Mouse (Mus musculus): ENCODE measurements around the gene Kiz. TPM values are rescaled to one million over a fixed set of nuclear protein-coding genes. Genes with fewer than 3 reads are reported as not detected.
A peak's percentile ranks its signal among the peaks of the same experiment; 100 is the strongest.

The Kiz gene
- polyA plus RNA-seq, 1 experiment from 2014 or later: 50.6 TPM

DNA sequence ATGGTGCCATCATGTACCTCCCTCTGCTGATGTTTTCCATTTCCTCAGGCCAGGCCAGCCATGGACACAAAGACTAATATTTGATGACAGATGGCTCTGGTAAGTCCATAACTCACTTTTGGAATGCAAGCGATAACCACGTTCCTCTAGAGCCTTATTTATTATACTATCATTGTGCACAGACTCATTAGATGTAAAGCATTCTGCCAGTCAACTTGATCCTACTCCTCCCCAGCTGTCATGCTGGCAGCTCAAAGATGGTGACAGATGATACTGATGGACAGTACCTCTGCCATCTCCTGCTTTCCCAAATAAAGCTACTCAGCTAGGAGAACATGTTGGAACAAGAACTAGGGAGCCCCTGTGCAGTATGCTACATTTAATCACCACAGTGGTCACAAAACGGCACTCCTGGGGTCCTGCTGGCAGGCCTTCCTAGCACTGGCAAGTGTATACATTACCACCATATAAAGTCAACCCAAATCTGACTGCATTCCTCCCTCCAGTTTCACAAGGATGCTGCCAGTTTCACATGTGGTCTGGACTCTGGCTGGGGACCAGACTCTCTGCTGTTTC lies 119.9 kb downstream of the Kiz start:
- DNase-seq (ENCODE audit: low read depth, low spot score) (no peak), ATAC-seq (no peak)
- in situ Hi-C loops (cut with MboI; ENCODE audit: low pct_unique_long_range_greater_than_20kb): no loop called here
- no peaks in the 10 kb centered on the region for H3K27me3 ChIP-seq
- ChIA-PET CTCF (interaction anchor here (1.3 kb wide), 1 partner anchor 16 kb away, joined by 5 read pairs; no protein-coding TSS in a partner anchor), POLR2A (no interaction called here)
- no peak for TF ChIP-seq CTCF (IDR thresholded peaks at IDR 0.05)

DNA sequence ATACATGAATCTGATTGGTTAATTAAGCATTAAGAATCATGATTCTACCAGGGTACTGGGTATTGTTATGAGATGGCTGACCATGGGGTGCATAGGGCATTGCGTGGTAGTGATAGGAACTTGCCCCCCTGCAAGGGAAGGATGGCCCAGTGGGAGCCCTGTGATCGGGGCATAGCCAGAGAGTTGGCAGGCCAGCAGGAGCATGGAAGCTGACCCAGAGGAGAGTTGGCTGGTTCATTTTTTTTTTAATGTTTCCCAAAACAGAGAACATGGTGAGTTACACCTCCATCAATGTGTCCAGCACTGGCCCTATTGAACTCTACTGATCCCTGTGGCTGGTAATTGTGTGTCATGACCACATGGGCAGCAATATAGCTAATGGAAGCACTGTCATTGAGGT lies 127.1 kb downstream of the Kiz start:
- ATAC-seq: no peak
- POLR2A ChIA-PET: no interaction called here
- no peak for DNase-seq (ENCODE audit: low read depth, low spot score)
- in situ Hi-C loops (cut with MboI; ENCODE audit: low pct_unique_long_range_greater_than_20kb): no loop called here
- CTCF ChIA-PET: interaction anchor here (2.8 kb wide), 1 partner anchor 23 kb away, joined by 10 read pairs; no protein-coding TSS in a partner anchor
- H3K27me3 ChIP-seq: peaks cover 10% of the 10 kb centered on the region
- TF ChIP-seq CTCF (IDR thresholded peaks at IDR 0.05): no peak

GRCm38 (mm10) chr2:146984831-146985230 lies 129.2 kb downstream of the Kiz start:
- ATAC-seq: no peak
- ChIA-PET CTCF (interaction anchor here (1.8 to 2.8 kb wide), 2 partner anchors 11 to 25 kb away, joined by 5 to 10 read pairs; no protein-coding TSS in a partner anchor), POLR2A (no interaction called here)
- in situ Hi-C loops (cut with MboI; ENCODE audit: low pct_unique_long_range_greater_than_20kb): no loop called here
- peaks cover 17% of the 10 kb centered on the region for H3K27me3 ChIP-seq
- TF ChIP-seq CTCF (IDR thresholded peaks at IDR 0.05): no peak
- no peak for DNase-seq (ENCODE audit: low read depth, low spot score)

GRCm38 (mm10) chr2:146985807-146986206 lies 130.1 kb downstream of the Kiz start:
- peaks cover 26% of the 10 kb centered on the region for H3K27me3 ChIP-seq
- in situ Hi-C loops (cut with MboI; ENCODE audit: low pct_unique_long_range_greater_than_20kb): no loop called here
- ChIA-PET POLR2A (no interaction called here), CTCF (interaction anchor here (1.8 kb wide), 1 partner anchor 12 kb away, joined by 5 read pairs; no protein-coding TSS in a partner anchor)
- no peak for TF ChIP-seq CTCF (IDR thresholded peaks at IDR 0.05)
- no peak for DNase-seq (ENCODE audit: low read depth, low spot score)
- no peak for ATAC-seq

DNA sequence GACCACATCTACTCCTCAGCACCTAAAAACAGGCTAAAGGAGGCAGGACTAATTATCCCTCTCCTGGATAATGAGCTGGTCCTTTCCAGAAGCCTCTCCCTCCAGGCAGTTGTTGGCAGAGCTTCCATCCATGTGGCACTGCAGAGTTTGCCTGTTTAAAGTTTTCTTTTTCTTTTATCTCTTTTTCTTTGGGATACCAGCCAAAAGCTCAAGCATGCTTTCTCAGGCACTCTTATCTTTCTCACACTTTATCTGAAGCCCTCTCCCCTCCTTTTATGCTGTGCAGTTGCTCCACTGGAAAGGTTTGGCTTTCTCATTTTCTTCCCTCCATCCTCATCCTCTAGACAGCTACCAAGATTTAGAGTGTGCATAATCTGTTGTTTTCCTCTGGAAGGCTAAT lies 130.8 kb downstream of the Kiz start:
- ChIA-PET CTCF (interaction anchor here (1.8 to 2.0 kb wide), 2 partner anchors 13 to 27 kb away, joined by 5 read pairs; no protein-coding TSS in a partner anchor), POLR2A (no interaction called here)
- no peak for TF ChIP-seq CTCF (IDR thresholded peaks at IDR 0.05)
- peaks cover 32% of the 10 kb centered on the region for H3K27me3 ChIP-seq
- in situ Hi-C loops (cut with MboI; ENCODE audit: low pct_unique_long_range_greater_than_20kb): no loop called here
- no peak for ATAC-seq
- DNase-seq (ENCODE audit: low read depth, low spot score): no peak

- ChIA-PET CTCF (interaction anchor here (0.8 kb wide), 1 partner anchor 48 kb away, joined by 3 read pairs; no protein-coding TSS in a partner anchor), POLR2A (no interaction called here)
- no peak for DNase-seq (ENCODE audit: low read depth, low spot score)
- TF ChIP-seq CTCF (IDR thresholded peaks at IDR 0.05): no peak
- H3K27me3 ChIP-seq: no peaks in the 10 kb centered on the region
- in situ Hi-C loops (cut with MboI; ENCODE audit: low pct_unique_long_range_greater_than_20kb): no loop called here
- no peak for ATAC-seq
Observed at GRCm38 (mm10) chr2:147007265-147007664, 151.6 kb downstream of the Kiz start.

DNA sequence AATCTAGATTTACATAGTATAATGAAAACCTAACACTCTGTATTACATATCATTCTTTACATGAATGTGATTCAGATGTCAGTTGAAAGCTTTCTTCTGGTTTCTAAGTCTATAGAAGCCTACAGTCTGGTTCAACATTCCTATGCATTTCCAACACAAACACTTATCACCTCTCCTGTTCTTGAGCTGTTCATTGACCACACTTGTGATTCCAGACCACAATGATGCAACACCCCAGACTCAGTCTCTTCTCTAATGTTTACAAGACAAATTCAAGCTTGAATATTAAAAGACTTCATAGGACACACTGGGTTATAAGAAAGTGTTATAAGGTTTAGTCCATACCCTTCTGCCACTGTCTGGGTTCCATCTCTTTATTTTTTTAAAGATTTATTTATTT lies 153.4 kb downstream of the Kiz start:
- CTCF ChIA-PET: interaction anchor here (0.9 kb wide), 1 partner anchor 38 kb away, joined by 3 read pairs; no protein-coding TSS in a partner anchor
- TF ChIP-seq CTCF (IDR thresholded peaks at IDR 0.05): no peak
- DNase-seq (ENCODE audit: low read depth, low spot score): no peak

DNA sequence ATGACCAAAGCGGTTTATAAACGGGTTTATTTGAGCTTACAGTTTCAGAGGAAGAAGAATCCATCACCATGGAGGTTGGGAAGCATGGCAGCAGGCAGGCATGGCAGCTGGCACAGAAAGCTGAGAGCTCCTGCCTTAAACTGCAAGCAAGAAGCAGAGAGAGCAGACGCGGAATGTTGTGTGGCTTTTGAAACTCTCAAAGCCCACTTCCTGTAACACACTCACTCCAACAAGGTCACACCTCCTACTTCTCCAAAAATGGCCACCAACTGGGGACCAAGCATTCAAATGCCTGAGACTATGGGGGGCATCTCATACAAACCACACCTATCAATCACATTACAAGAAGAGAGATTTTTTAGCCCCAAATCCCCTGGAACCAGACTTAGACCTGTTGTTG lies 154.5 kb downstream of the Kiz start:
- H3K27me3 ChIP-seq: no peaks in the 10 kb centered on the region
- in situ Hi-C loops (cut with MboI; ENCODE audit: low pct_unique_long_range_greater_than_20kb): no loop called here
- no peak for ATAC-seq
- ChIA-PET CTCF (no interaction called here), POLR2A (no interaction called here)
- no peak for TF ChIP-seq CTCF (IDR thresholded peaks at IDR 0.05)
- no peak for DNase-seq (ENCODE audit: low read depth, low spot score)

More for the DNA sequence above, 153.4 kb downstream of the Kiz start:
- in situ Hi-C loops (cut with MboI; ENCODE audit: low pct_unique_long_range_greater_than_20kb): no loop called here
- POLR2A ChIA-PET: no interaction called here
- no peaks in the 10 kb centered on the region for H3K27me3 ChIP-seq
- ATAC-seq: no peak

DNA sequence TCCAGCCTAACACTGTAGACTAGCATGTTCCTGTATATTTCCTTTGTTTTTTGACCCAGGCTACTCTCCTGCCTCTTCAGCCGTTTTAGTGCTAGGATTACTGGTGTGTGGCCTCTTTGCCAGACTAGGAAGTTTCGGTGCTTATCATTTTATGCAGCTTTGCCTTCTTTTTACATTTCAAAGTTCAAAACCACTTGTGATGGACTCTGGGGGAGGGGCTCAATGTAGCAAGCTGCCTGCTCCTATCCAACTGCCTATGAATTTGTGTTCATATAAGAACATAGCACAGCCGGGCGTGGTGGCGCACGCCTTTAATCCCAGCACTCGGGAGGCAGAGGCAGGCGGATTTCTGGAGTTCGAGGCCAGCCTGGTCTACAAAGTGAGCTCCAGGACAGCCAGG lies 155.3 kb downstream of the Kiz start:
- ChIA-PET POLR2A (interaction anchor here (0.6 to 0.7 kb wide), 2 partner anchors 35 to 50 kb away, joined by 3 to 4 read pairs; no protein-coding TSS in a partner anchor), CTCF (no interaction called here)
- no peak for ATAC-seq
- in situ Hi-C loops (cut with MboI; ENCODE audit: low pct_unique_long_range_greater_than_20kb): no loop called here
- DNase-seq (ENCODE audit: low read depth, low spot score): no peak
- TF ChIP-seq CTCF (IDR thresholded peaks at IDR 0.05): no peak
- H3K27me3 ChIP-seq: no peaks in the 10 kb centered on the region

DNA sequence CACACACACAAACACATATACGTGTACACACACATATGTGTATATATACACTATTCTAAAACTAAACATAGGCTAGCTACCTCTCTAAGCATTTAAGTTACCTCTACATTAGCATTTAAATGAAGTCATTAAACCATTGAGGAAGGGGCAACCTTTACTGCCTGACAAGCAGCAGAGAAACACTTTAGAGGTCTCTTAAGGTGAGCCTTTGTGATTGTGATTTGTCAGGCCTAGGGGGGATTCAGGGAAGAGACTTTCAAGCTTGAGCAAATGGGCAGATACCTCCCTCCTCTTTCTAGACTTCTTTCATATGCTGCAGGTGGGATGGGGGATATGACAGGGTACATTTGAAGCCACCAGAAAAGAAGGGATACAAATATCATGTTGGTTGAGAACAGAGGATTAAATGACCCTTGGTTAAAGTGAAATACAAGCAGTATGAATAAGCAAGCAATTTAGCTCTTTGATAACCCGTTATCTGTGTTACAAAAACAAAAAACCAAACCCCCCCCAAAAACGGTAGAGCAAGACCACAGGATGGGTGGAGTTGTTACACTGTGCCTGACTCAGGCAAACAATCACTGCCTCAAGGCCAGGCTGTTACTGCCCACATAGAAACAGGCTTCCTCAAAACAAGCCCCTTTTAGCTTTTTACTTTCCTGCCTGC lies 155.9 kb downstream of the Kiz start:
- DNase-seq (ENCODE audit: low read depth, low spot score) (no peak), ATAC-seq (no peak)
- no peaks in the 10 kb centered on the region for H3K27me3 ChIP-seq
- no peak for TF ChIP-seq CTCF (IDR thresholded peaks at IDR 0.05)
- ChIA-PET CTCF (no interaction called here), POLR2A (interaction anchor here (0.7 kb wide), 1 partner anchor 51 kb away, joined by 3 read pairs; no protein-coding TSS in a partner anchor)
- in situ Hi-C loops (cut with MboI; ENCODE audit: low pct_unique_long_range_greater_than_20kb): no loop called here

GRCm38 (mm10) chr2:147012141-147012622 lies 156.5 kb downstream of the Kiz start:
- ChIA-PET POLR2A (interaction anchor here (0.6 kb wide), 1 partner anchor 10 kb away, joined by 3 read pairs; no protein-coding TSS in a partner anchor), CTCF (interaction anchor here (5.6 kb wide), 1 partner anchor 15 kb away, joined by 19 read pairs; no protein-coding TSS in a partner anchor)
- no peak for TF ChIP-seq CTCF (IDR thresholded peaks at IDR 0.05)
- ATAC-seq (no peak), DNase-seq (ENCODE audit: low read depth, low spot score) (peak; percentile 19)
- in situ Hi-C loops (cut with MboI; ENCODE audit: low pct_unique_long_range_greater_than_20kb): no loop called here
- H3K27me3 ChIP-seq: no peaks in the 10 kb centered on the region

All from Patski (cell line).